Mouse (Mus musculus): Measurements from ENCODE around the gene Smad3.

Gene Smad3

GRCm38 (mm10) chr9:63744595-63744994, 13.2 kb downstream of the Smad3 start:
- DNase-seq: no peak

GRCm38 (mm10) chr9:63743775-63744174, 14.0 kb downstream of the Smad3 start:
- DNase-seq: no peak

- peak; percentile 65 for DNase-seq
Observed at GRCm38 (mm10) chr9:63742887-63743660, 14.7 kb downstream of the Smad3 start.

- DNase-seq: no peak
Observed at GRCm38 (mm10) chr9:63742318-63742717, 15.5 kb downstream of the Smad3 start.

GRCm38 (mm10) chr9:63741792-63742191, 16.0 kb downstream of the Smad3 start:
- DNase-seq: no peak

GRCm38 (mm10) chr9:63740320-63740841, 17.4 kb downstream of the Smad3 start:
- DNase-seq: peak; percentile 52

- DNase-seq: no peak
Observed at GRCm38 (mm10) chr9:63738830-63739229, 19.0 kb downstream of the Smad3 start.

- no peak for DNase-seq
Observed at GRCm38 (mm10) chr9:63738086-63738701, 19.6 kb downstream of the Smad3 start.

- DNase-seq: no peak
Observed at GRCm38 (mm10) chr9:63737426-63737931, 20.3 kb downstream of the Smad3 start.

- DNase-seq: no peak
Observed at GRCm38 (mm10) chr9:63734261-63734660, 23.5 kb downstream of the Smad3 start.

- no peak for DNase-seq
Observed at GRCm38 (mm10) chr9:63732700-63733099, 25.1 kb downstream of the Smad3 start.

GRCm38 (mm10) chr9:63731114-63731828, 26.5 kb downstream of the Smad3 start:
- DNase-seq: no peak

- no peak for DNase-seq
Observed at GRCm38 (mm10) chr9:63728969-63729368, 28.8 kb downstream of the Smad3 start.

- no peak for DNase-seq
Observed at GRCm38 (mm10) chr9:63727070-63727469, 30.7 kb downstream of the Smad3 start.

- no peak for DNase-seq
Observed at GRCm38 (mm10) chr9:63726088-63727010, 31.4 kb downstream of the Smad3 start.

- no peak for DNase-seq
Observed at GRCm38 (mm10) chr9:63724750-63725149, 33.0 kb downstream of the Smad3 start.

- DNase-seq: no peak
Observed at GRCm38 (mm10) chr9:63722918-63723317, 34.9 kb downstream of the Smad3 start.

- no peak for DNase-seq
Observed at GRCm38 (mm10) chr9:63722350-63722749, 35.4 kb downstream of the Smad3 start.

GRCm38 (mm10) chr9:63721573-63722275, 36.1 kb downstream of the Smad3 start:
- no peak for DNase-seq

- no peak for DNase-seq
Observed at GRCm38 (mm10) chr9:63720715-63721114, 37.1 kb downstream of the Smad3 start.

- DNase-seq: no peak
Observed at GRCm38 (mm10) chr9:63719770-63720440, 37.9 kb downstream of the Smad3 start.
